Mouse (Mus musculus) lung, embryonic 16.5 days (tissue): ENCODE results near the gene Slc25a33. TPM values are rescaled to one million over a fixed set of nuclear protein-coding genes. Genes with fewer than 3 reads are reported as not detected.

ENCODE experiments used
- ATAC-seq: fragments of 200-750 bp; cut with Nextera tagmentation; 2 replicates; pipeline ENCODE4 v1.8.0; 2017; ENCODE audit warnings: low read depth, mild to moderate bottlenecking, moderate library complexity
- H3K27ac ChIP-seq: fragments of 300-500 bp; sonication (generic); 2 replicates; pipeline ENCODE4 v1.5.1; 2014; ENCODE audit warnings: mild to moderate bottlenecking, control low read depth, low read length
- H3K27me3 ChIP-seq: fragments of 300-500 bp; sonication (generic); 2 replicates; pipeline ENCODE4 v1.6.1; 2014; ENCODE audit warnings: low read depth, low read length, mixed read lengths; ENCODE audit not compliant: control insufficient read depth, insufficient read depth
- H3K36me3 ChIP-seq: fragments of 300-500 bp; sonication (generic); 2 replicates; pipeline ENCODE4 v1.6.1; 2014; ENCODE audit warnings: low read length; ENCODE audit not compliant: control insufficient read depth, insufficient read depth
- H3K4me1 ChIP-seq: fragments of 300-500 bp; sonication (generic); replicated peaks from 2 replicates; pipeline ENCODE4 v1.6.1; 2014; ENCODE audit warnings: low read length, mixed read lengths; ENCODE audit not compliant: control insufficient read depth, insufficient read depth
- H3K4me2 ChIP-seq: fragments of 300-500 bp; sonication (generic); 2 replicates; pipeline ENCODE4 v1.6.1; 2014; ENCODE audit warnings: low read depth, low read length, control low read depth
- H3K4me3 ChIP-seq: fragments of 300-500 bp; sonication (generic); 2 replicates; pipeline ENCODE4 v1.5.1; 2014; ENCODE audit warnings: mild to moderate bottlenecking, low read length, control low read depth
- H3K9ac ChIP-seq: fragments of 300-500 bp; sonication (generic); 2 replicates; pipeline ENCODE4 v1.6.1; 2014; ENCODE audit warnings: low read length, control low read depth
- H3K9me3 ChIP-seq: fragments of 300-500 bp; sonication (generic); 2 replicates; pipeline ENCODE4 v1.6.1; 2016; ENCODE audit warnings: low read length; ENCODE audit not compliant: control insufficient read depth
- WGBS: fragments of 180-500 bp; shearing (Covaris S2); extraction: QIAGEN DNeasy Blood & Tissue Kit; methylation state at CpG from one replicate; pipeline ENCODE4 v1.1.7; 2014; 5-methylcytosine and 5-hydroxymethylcytosine counted together
- polyA plus RNA-seq: library from polyadenylated mRNA; unstranded; fragments of >200 nt; fragmentation: Nextera tagmentation; extraction: Ambion mirVana; gene quantifications from 2 replicates; pipeline ENCODE4 v1.2.1, GENCODE M21; 2015

Gene Slc25a33
- polyA plus RNA-seq, 1 experiment from 2014 or later, result 5.8 TPM

- Histone ChIP-seq H3K9ac (peak within 1 kb of the TSS; percentile 89), H3K27ac (peak within 1 kb of the TSS; percentile 82), H3K9me3 (no peaks in the 10 kb centered on the region), H3K27me3 (no peaks in the 10 kb centered on the region), H3K4me2 (peak within 1 kb of the TSS; percentile 97), H3K36me3 (no peaks in the 10 kb centered on the region), H3K4me3 (peak within 1 kb of the TSS; percentile 85), H3K4me1 (peaks cover 39% of the 10 kb centered on the region)
- peak; percentile 90 for ATAC-seq
- WGBS, result under 1% methylated on average over 72 of the region's 97 CpGs
Observed at GRCm38 (mm10) chr4:149737383-149738324, 36.4 kb downstream of the Slc25a33 start, which contains the start of gene Tmem201. Gene Tmem201, minus strand, starts transcription at chr4:149738044.

GRCm38 (mm10) chr4:149736581-149736980 is 37.5 kb downstream of the Slc25a33 start:
- Histone ChIP-seq H3K9ac (peak overlapping the region; percentile 89), H3K4me3 (peak overlapping the region; percentile 85), H3K4me1 (peaks cover 41% of the 10 kb centered on the region), H3K27ac (no peak overlapping the region), H3K9me3 (no peaks in the 10 kb centered on the region), H3K4me2 (peak overlapping the region; percentile 97), H3K36me3 (no peaks in the 10 kb centered on the region), H3K27me3 (no peaks in the 10 kb centered on the region)
- WGBS, result 18% methylated on average over 4 of the region's 4 CpGs
- no peak for ATAC-seq

- H3K4me3 ChIP-seq, result no peak overlapping the region
- no peaks in the 10 kb centered on the region for H3K27me3 ChIP-seq
- no peak overlapping the region for H3K27ac ChIP-seq
- no peaks in the 10 kb centered on the region for H3K9me3 ChIP-seq
- 63% methylated on average over 5 of the region's 5 CpGs for WGBS
- H3K4me1 ChIP-seq, result peaks cover 41% of the 10 kb centered on the region
- no peak overlapping the region for H3K9ac ChIP-seq
- ATAC-seq, result no peak
- H3K4me2 ChIP-seq, result no peak overlapping the region
- H3K36me3 ChIP-seq, result peaks cover 1% of the 10 kb centered on the region; the same call in 1 of the 2 replicates
Observed at GRCm38 (mm10) chr4:149735624-149736250, 38.3 kb downstream of the Slc25a33 start.

GRCm38 (mm10) chr4:149734730-149735475 is 39.2 kb downstream of the Slc25a33 start:
- Histone ChIP-seq H3K27ac (no peak overlapping the region), H3K27me3 (no peaks in the 10 kb centered on the region), H3K4me1 (peaks cover 41% of the 10 kb centered on the region), H3K4me2 (no peak overlapping the region), H3K36me3 (peaks cover 2% of the 10 kb centered on the region; the same call in 1 of the 2 replicates), H3K9me3 (no peaks in the 10 kb centered on the region), H3K4me3 (no peak overlapping the region), H3K9ac (no peak overlapping the region; the same call in 1 of the 2 replicates)
- WGBS, result 64% methylated on average over 10 of the region's 10 CpGs
- ATAC-seq, result no peak

GRCm38 (mm10) chr4:149734246-149734645 is 39.8 kb downstream of the Slc25a33 start:
- 72% methylated on average over 6 of the region's 6 CpGs for whole genome bisulfite sequencing
- Histone ChIP-seq H3K27ac (no peak overlapping the region), H3K27me3 (no peaks in the 10 kb centered on the region), H3K9me3 (no peaks in the 10 kb centered on the region), H3K4me2 (no peak overlapping the region), H3K4me1 (peaks cover 41% of the 10 kb centered on the region), H3K36me3 (peaks cover 6% of the 10 kb centered on the region), H3K9ac (no peak overlapping the region), H3K4me3 (no peak overlapping the region)
- ATAC-seq, result no peak

GRCm38 (mm10) chr4:149733748-149734147 is 40.3 kb downstream of the Slc25a33 start:
- no peak overlapping the region for H3K27ac ChIP-seq
- peaks cover 10% of the 10 kb centered on the region for H3K36me3 ChIP-seq
- peaks cover 45% of the 10 kb centered on the region for H3K4me1 ChIP-seq
- H3K9me3 ChIP-seq, result no peaks in the 10 kb centered on the region
- H3K4me3 ChIP-seq, result no peak overlapping the region
- H3K27me3 ChIP-seq, result no peaks in the 10 kb centered on the region
- H3K4me2 ChIP-seq, result no peak overlapping the region
- ATAC-seq, result no peak
- no peak overlapping the region for H3K9ac ChIP-seq
- WGBS, result 49% methylated on average over 6 of the region's 6 CpGs

GRCm38 (mm10) chr4:149732800-149733199 is 41.3 kb downstream of the Slc25a33 start:
- 56% methylated on average over 10 of the region's 10 CpGs for WGBS
- H3K36me3 ChIP-seq, result peaks cover 15% of the 10 kb centered on the region
- H3K4me2 ChIP-seq, result no peak overlapping the region
- H3K9ac ChIP-seq, result no peak overlapping the region
- H3K27ac ChIP-seq, result no peak overlapping the region
- H3K9me3 ChIP-seq, result no peaks in the 10 kb centered on the region
- H3K27me3 ChIP-seq, result no peaks in the 10 kb centered on the region
- no peak overlapping the region for H3K4me3 ChIP-seq
- ATAC-seq, result no peak
- peaks cover 45% of the 10 kb centered on the region for H3K4me1 ChIP-seq

GRCm38 (mm10) chr4:149732313-149732712 is 41.8 kb downstream of the Slc25a33 start:
- Histone ChIP-seq H3K9ac (no peak overlapping the region), H3K4me1 (peaks cover 45% of the 10 kb centered on the region), H3K27ac (no peak overlapping the region), H3K9me3 (no peaks in the 10 kb centered on the region), H3K36me3 (peaks cover 19% of the 10 kb centered on the region), H3K27me3 (no peaks in the 10 kb centered on the region), H3K4me3 (no peak overlapping the region), H3K4me2 (no peak overlapping the region)
- ATAC-seq, result no peak
- WGBS, result 85% methylated on average over 3 of the region's 3 CpGs

- ATAC-seq, result no peak
- peaks cover 31% of the 10 kb centered on the region for H3K4me1 ChIP-seq
- H3K9me3 ChIP-seq, result no peaks in the 10 kb centered on the region
- H3K36me3 ChIP-seq, result peaks cover 29% of the 10 kb centered on the region
- H3K27me3 ChIP-seq, result no peaks in the 10 kb centered on the region
- 46% methylated on average over 7 of the region's 7 CpGs for WGBS
- no peak overlapping the region for H3K4me2 ChIP-seq
- no peak overlapping the region for H3K4me3 ChIP-seq
- no peak overlapping the region for H3K9ac ChIP-seq
- H3K27ac ChIP-seq, result no peak overlapping the region
Observed at GRCm38 (mm10) chr4:149730827-149731226, 43.2 kb downstream of the Slc25a33 start.
